Mouse (Mus musculus) spleen, adult 2 months (tissue): ENCODE data around the gene Myh2.

Experiments used
- CTCF ChIP-seq: fragments of 200-500 bp; IDR thresholded peaks from 2 replicates; pipeline ENCODE4 v1.5.1; 2011; ENCODE audit warnings: mild to moderate bottlenecking, inconsistent platforms; ENCODE audit not compliant: insufficient read depth, insufficient read length, insufficient replicate concordance; ENCODE audit errors: extremely low read depth
- POLR2A ChIP-seq: fragments of 200-500 bp; IDR thresholded peaks from 2 replicates; pipeline ENCODE4 v1.6.1; 2011; ENCODE audit warnings: low read depth, low read length, inconsistent platforms

DNA sequence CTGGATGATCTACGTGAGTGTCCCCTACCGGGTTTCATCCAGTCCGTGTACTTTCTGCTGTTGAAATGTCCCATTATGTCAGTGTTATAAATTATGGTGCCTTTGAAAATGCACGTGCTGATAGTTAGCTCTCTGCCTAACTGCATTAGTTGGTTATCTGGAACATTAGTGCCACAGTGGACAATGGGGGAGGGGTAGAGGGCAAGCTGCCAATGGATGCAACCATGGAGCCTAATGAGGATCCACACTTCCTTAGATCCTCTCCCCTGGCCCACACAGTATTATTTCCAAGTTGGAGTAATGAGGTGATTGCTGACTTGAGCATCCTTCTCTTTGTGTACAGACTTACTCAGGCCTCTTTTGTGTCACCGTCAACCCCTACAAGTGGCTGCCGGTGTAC is 70.2 kb downstream of the Myh2 start:
- no peak for TF ChIP-seq CTCF
- no peak for TF ChIP-seq POLR2A
